Mouse (Mus musculus) cerebellum, postnatal 10 days (tissue): Measurements from ENCODE around the gene Atp9a.
"Not testable (repeated sequence)": the region's sequence is repeated elsewhere in the genome, so short reads cannot be mapped to it uniquely, and the experiment has no call there.

Experiments used
- DNase-seq, 2 experiments: peaks; one replicate each; pipeline ENCODE4 v3.0.0; 2021; ENCODE audit warnings: mixed read lengths in 2 of 2

Gene Atp9a

GRCm38 (mm10) chr2:168742059-168742627, at the start of gene Atp9a:
Gene Atp9a, minus strand, starts transcription at chr2:168742409.
- peak; percentile 87 for DNase-seq

- no peak for DNase-seq
Observed at GRCm38 (mm10) chr2:168791115-168791802, 49.0 kb upstream of the Atp9a start.

GRCm38 (mm10) chr2:168786174-168786573, 44.0 kb upstream of the Atp9a start:
- DNase-seq = no peak

- DNase-seq = peak in 1 of 2 experiments; percentile 12
Observed at GRCm38 (mm10) chr2:168780596-168780995, 38.4 kb upstream of the Atp9a start.

GRCm38 (mm10) chr2:168780024-168780423, 37.8 kb upstream of the Atp9a start:
- DNase-seq = peak; percentile 57 to 58

GRCm38 (mm10) chr2:168777481-168777880, 35.3 kb upstream of the Atp9a start:
- DNase-seq = no peak

GRCm38 (mm10) chr2:168776238-168776637, 34.0 kb upstream of the Atp9a start:
- DNase-seq = no peak

GRCm38 (mm10) chr2:168769259-168769658, 27.1 kb upstream of the Atp9a start:
- no peak for DNase-seq

- DNase-seq = no peak
Observed at GRCm38 (mm10) chr2:168767582-168767981, 25.4 kb upstream of the Atp9a start, which contains the start of gene Sall4. Gene Sall4, minus strand, starts transcription at chr2:168767943.

- DNase-seq = peak; percentile 49 to 55
Observed at GRCm38 (mm10) chr2:168766538-168767361, 24.5 kb upstream of the Atp9a start.

- DNase-seq = peak in 1 of 2 experiments; percentile 35
Observed at GRCm38 (mm10) chr2:168765696-168766537, 23.7 kb upstream of the Atp9a start.

GRCm38 (mm10) chr2:168765065-168765681, 23.0 kb upstream of the Atp9a start:
- peak; percentile 74 to 80 for DNase-seq

- no peak for DNase-seq
Observed at GRCm38 (mm10) chr2:168764460-168764867, 22.3 kb upstream of the Atp9a start.

- no peak for DNase-seq
Observed at GRCm38 (mm10) chr2:168763785-168764184, 21.6 kb upstream of the Atp9a start.

GRCm38 (mm10) chr2:168762411-168762815, 20.2 kb upstream of the Atp9a start:
- DNase-seq = no peak

- no peak for DNase-seq
Observed at GRCm38 (mm10) chr2:168761954-168762353, 19.7 kb upstream of the Atp9a start.

GRCm38 (mm10) chr2:168761141-168761540, 18.9 kb upstream of the Atp9a start:
- no peak for DNase-seq

GRCm38 (mm10) chr2:168744406-168744805, 2.2 kb upstream of the Atp9a start:
- DNase-seq = not testable (repeated sequence)

- DNase-seq = peak; percentile 82 to 88
Observed at GRCm38 (mm10) chr2:168742649-168743048, 440 bp upstream of the Atp9a start.

GRCm38 (mm10) chr2:168741273-168742058, 743 bp downstream of the Atp9a start:
- peak; percentile 86 for DNase-seq

- no peak for DNase-seq
Observed at GRCm38 (mm10) chr2:168740496-168740895, 1.7 kb downstream of the Atp9a start.
